10 mouse cellular contexts compared by ENCODE assay signal in the genomic region with DNA sequence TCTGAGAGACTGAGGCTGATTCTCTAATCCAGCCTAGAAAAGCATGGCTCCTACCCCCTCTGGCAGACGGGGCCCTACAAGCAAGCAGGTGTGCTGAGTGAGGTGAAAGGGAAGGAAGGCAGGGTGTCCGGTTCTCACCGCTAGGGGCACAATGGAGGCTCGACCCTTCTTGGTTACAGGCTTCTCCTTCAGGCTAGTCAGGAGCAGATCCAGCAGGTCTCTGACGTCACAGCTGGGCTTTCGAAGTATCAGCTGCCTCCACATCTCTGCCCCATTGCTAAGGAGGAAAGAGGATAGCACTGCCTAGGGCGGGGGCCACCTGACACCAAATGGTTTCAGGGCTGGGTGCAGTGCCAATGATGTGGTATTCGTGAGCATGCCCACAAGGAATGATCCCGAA. TPM values are rescaled to one million over a fixed set of nuclear protein-coding genes. Genes with fewer than 3 reads are reported as not detected.
DNase-seq lines count a peak whose midpoint lies in the region; ATAC-seq and TF ChIP-seq lines count a peak whose summit lies in the region.
"Had no signal": no experiment of that assay in that cellular context is flagged by ENCODE, and none has a peak within 500 bp of the region (broad histone marks: within the 10 kb centered on the region; RNA-seq: fewer than 3 reads in every experiment).

No protein-coding gene starts in this region.

- no peak for DNase-seq in frontal cortex, postnatal 10 days (ENCODE audit: low spot score in 2 of 2)
- peak; percentile 18 for DNase-seq in CD4-positive helper T cell, adult 2 months (ENCODE audit: low read depth, low spot score)
- DNase-seq in embryonic facial prominence, embryonic 11.5 days (ENCODE audit: low spot score), result peak; percentile 81
- DNase-seq in hindlimb bud, embryonic 11.5 days (ENCODE audit: extremely low spot score, low read depth, low spot score), result peak; percentile 42
- DNase-seq in limb, embryonic 14.5 days (ENCODE audit: low spot score), result peak; percentile 42
- no peak for DNase-seq in heart, adult 18-20 months

- H3K9ac ChIP-seq in embryonic facial prominence, embryonic 11.5 days (replicated peaks; ENCODE audit: low read length), result no peak overlapping the region
- H3K9ac ChIP-seq in limb, embryonic 14.5 days (ENCODE audit: low read depth, low read length, severe bottlenecking), result no peak overlapping the region
- H3K9ac ChIP-seq in neural tube, embryonic 15.5 days (replicated peaks), result 0 out of 2 replicates have a peak overlapping the region, but pooled peaks have one; percentile 20

- H3K4me1 ChIP-seq in embryonic facial prominence, embryonic 11.5 days (ENCODE audit: control insufficient read depth, insufficient read depth, low read length), result no peaks in the 10 kb centered on the region; the same call in 1 of the 2 replicates
- H3K4me1 ChIP-seq in limb, embryonic 14.5 days (ENCODE audit: control insufficient read depth, insufficient read depth, low read length), result peaks cover 12% of the 10 kb centered on the region
- peaks cover 41% of the 10 kb centered on the region for H3K4me1 ChIP-seq in neural tube, embryonic 15.5 days

- ATAC-seq in frontal cortex, adult (ENCODE audit: low TSS enrichment), result peak; percentile 48
- ATAC-seq in embryonic facial prominence, embryonic 11.5 days (replicated peaks; ENCODE audit: insufficient number of reproducible peaks, low FRiP score, low TSS enrichment, low read depth), result peak; percentile 42
- ATAC-seq in limb, embryonic 14.5 days (ENCODE audit: low FRiP score, low read depth), result no peak; the same call in 1 of the 2 replicates
- ATAC-seq in neural tube, embryonic 15.5 days (ENCODE audit: low FRiP score), result peak; percentile 39; the same call in 1 of the 2 replicates
- ATAC-seq: Patski had no signal

- no peak overlapping the region for H3K4me3 ChIP-seq in embryonic facial prominence, embryonic 11.5 days (ENCODE audit: low read depth, low read length)
- H3K4me3 ChIP-seq in limb, embryonic 14.5 days (replicated peaks; ENCODE audit: low read length), result no peak overlapping the region
- H3K4me3 ChIP-seq in neural tube, embryonic 15.5 days (replicated peaks), result no peak overlapping the region

- no peaks in the 10 kb centered on the region for H3K36me3 ChIP-seq in embryonic facial prominence, embryonic 11.5 days (replicated peaks; ENCODE audit: control insufficient read depth, insufficient read depth, low read depth, low read length)
- no peaks in the 10 kb centered on the region for H3K36me3 ChIP-seq in limb, embryonic 14.5 days (ENCODE audit: control insufficient read depth, insufficient read depth, low read length)
- no peaks in the 10 kb centered on the region for H3K36me3 ChIP-seq in neural tube, embryonic 15.5 days

- 17% methylated on average over 9 of the region's 9 CpGs for WGBS in embryonic facial prominence, embryonic 11.5 days
- 15% methylated on average over 9 of the region's 9 CpGs for WGBS in limb, embryonic 14.5 days
- WGBS in neural tube, embryonic 15.5 days, result 19% methylated on average over 9 of the region's 9 CpGs

- H3K9me3 ChIP-seq in embryonic facial prominence, embryonic 11.5 days (replicated peaks; ENCODE audit: control insufficient read depth, low read length), result no peaks in the 10 kb centered on the region
- no peaks in the 10 kb centered on the region for H3K9me3 ChIP-seq in limb, embryonic 14.5 days (ENCODE audit: control insufficient read depth, low read length)
- H3K9me3 ChIP-seq in neural tube, embryonic 15.5 days (replicated peaks), result no peaks in the 10 kb centered on the region

- no peak for TF ChIP-seq POLR2A in limb, embryonic 14.5 days (IDR thresholded peaks at IDR 0.05; ENCODE audit: borderline replicate concordance, extremely low read depth, insufficient read depth, insufficient read length)

- H3K4me2 ChIP-seq in embryonic facial prominence, embryonic 11.5 days (ENCODE audit: low read depth, low read length), result no peak overlapping the region
- H3K4me2 ChIP-seq in limb, embryonic 14.5 days (replicated peaks; ENCODE audit: low read depth, low read length, severe bottlenecking), result no peak overlapping the region
- H3K4me2 ChIP-seq in neural tube, embryonic 15.5 days, result peak overlapping the region; percentile 9; the same call in 1 of the 2 replicates

- H3K27ac ChIP-seq in embryonic facial prominence, embryonic 11.5 days (replicated peaks; ENCODE audit: low read depth, low read length), result no peak overlapping the region
- H3K27ac ChIP-seq in limb, embryonic 14.5 days (replicated peaks; ENCODE audit: low read depth, low read length), result no peak overlapping the region
- H3K27ac ChIP-seq in neural tube, embryonic 15.5 days (replicated peaks), result peak overlapping the region; percentile 66

- H3K27me3 ChIP-seq in embryonic facial prominence, embryonic 11.5 days (ENCODE audit: control insufficient read depth, insufficient read depth, low read length), result no peaks in the 10 kb centered on the region
- H3K27me3 ChIP-seq in limb, embryonic 14.5 days (ENCODE audit: control insufficient read depth, insufficient read depth, low read length), result no peaks in the 10 kb centered on the region
- no peaks in the 10 kb centered on the region for H3K27me3 ChIP-seq in neural tube, embryonic 15.5 days (replicated peaks)
- H3K27me3 ChIP-seq: Patski had no signal

RNA-seq across cellular contexts. Expression of a gene that starts 21.2 kb away (rescaled TPM):
- polyA plus RNA-seq in embryonic facial prominence, embryonic 11.5 days (2014; fragmentation: Nextera tagmentation; extraction: Ambion mirVana), result 97.2 and 99.0 TPM in 2 replicates
- polyA plus RNA-seq in limb, embryonic 14.5 days (2012; rRNA removed), result 147 and 167 TPM in 2 replicates
- 75.0 and 92.1 TPM in 2 replicates for polyA plus RNA-seq in limb, embryonic 14.5 days (2014; fragmentation: Nextera tagmentation; extraction: Ambion mirVana)
- polyA plus RNA-seq in neural tube, embryonic 15.5 days (2015; fragmentation: Nextera tagmentation; extraction: Ambion mirVana), result 134 and 149 TPM in 2 replicates
- total RNA-seq in heart, adult 18-20 months (2021), result 10 to 100 TPM; 18.9 to 20.2 TPM

RNA-seq across cellular contexts. Expression of a gene that starts 30.7 kb away (rescaled TPM):
- 0.11 TPM in 1 of 2 replicates, not detected in the other for polyA plus RNA-seq in embryonic facial prominence, embryonic 11.5 days (2014; fragmentation: Nextera tagmentation; extraction: Ambion mirVana)
- polyA plus RNA-seq in limb, embryonic 14.5 days (2012; rRNA removed), result 2.8 and 7.1 TPM in 2 replicates
- 0.35 and 0.63 TPM in 2 replicates for polyA plus RNA-seq in limb, embryonic 14.5 days (2014; fragmentation: Nextera tagmentation; extraction: Ambion mirVana)
- polyA plus RNA-seq in neural tube, embryonic 15.5 days (2015; fragmentation: Nextera tagmentation; extraction: Ambion mirVana), result 0.33 and 0.38 TPM in 2 replicates
- total RNA-seq in heart, adult 18-20 months (2021), result under 1 TPM; 0.07 to 0.49 TPM

RNA-seq across cellular contexts. Expression of a gene that starts 33.7 kb away (rescaled TPM):
- 0.15 TPM in 2 replicates for polyA plus RNA-seq in embryonic facial prominence, embryonic 11.5 days (2014; fragmentation: Nextera tagmentation; extraction: Ambion mirVana)
- 0.35 and 0.43 TPM in 2 replicates for polyA plus RNA-seq in limb, embryonic 14.5 days (2012; rRNA removed)
- 0.19 and 1.1 TPM in 2 replicates for polyA plus RNA-seq in limb, embryonic 14.5 days (2014; fragmentation: Nextera tagmentation; extraction: Ambion mirVana)
- polyA plus RNA-seq in neural tube, embryonic 15.5 days (2015; fragmentation: Nextera tagmentation; extraction: Ambion mirVana), result 0.10 TPM in 1 of 2 replicates, not detected in the other
- under 1 TPM; 0.27 to 0.51 TPM for total RNA-seq in heart, adult 18-20 months (2021)
- total RNA-seq: layer of hippocampus, adult 8-10 months had no signal
- polyA plus RNA-seq: Patski had no signal

RNA-seq across cellular contexts. Expression of a gene that starts 49.1 kb away (rescaled TPM):
- 14.9 and 16.0 TPM in 2 replicates for polyA plus RNA-seq in embryonic facial prominence, embryonic 11.5 days (2014; fragmentation: Nextera tagmentation; extraction: Ambion mirVana)
- 14.3 and 14.6 TPM in 2 replicates for polyA plus RNA-seq in limb, embryonic 14.5 days (2012; rRNA removed)
- 14.0 and 14.2 TPM in 2 replicates for polyA plus RNA-seq in limb, embryonic 14.5 days (2014; fragmentation: Nextera tagmentation; extraction: Ambion mirVana)
- polyA plus RNA-seq in neural tube, embryonic 15.5 days (2015; fragmentation: Nextera tagmentation; extraction: Ambion mirVana), result 8.8 and 10.1 TPM in 2 replicates
- total RNA-seq in heart, adult 18-20 months (2021), result 1 to 10 TPM; 4.8 to 4.9 TPM

Comparison
In these comparisons a context has a peak if more than half of its experiments do, and no peak if none do; other contexts are left out.
1. DNase-seq: peak in CD4-positive helper T cell, adult 2 months (single experiment), embryonic facial prominence, embryonic 11.5 days (single experiment), hindlimb bud, embryonic 11.5 days (single experiment) and limb, embryonic 14.5 days (single experiment); none in frontal cortex, postnatal 10 days (0 of 2) and heart, adult 18-20 months (0 of 2).